Mouse (Mus musculus): ENCODE results near the gene Haus2. TPM values are rescaled to one million over a fixed set of nuclear protein-coding genes. Genes with fewer than 3 reads are reported as not detected.

Gene Haus2
- polyA plus RNA-seq, 1 experiment from 2014 or later, result 21.9 TPM

- Histone ChIP-seq H3K27ac (replicated peaks in 1 of 2; ENCODE audit: control insufficient read depth in 1 of 2, insufficient read depth in 1 of 2, low read depth in 2 of 2, low read length in 2 of 2) (no peak overlapping the region), H3K36me3 (ENCODE audit: control insufficient read depth, insufficient read depth, low read length) (peaks cover 53% of the 10 kb centered on the region), H3K9ac (ENCODE audit: low read length) (no peak overlapping the region), H3K4me1 (ENCODE audit: control insufficient read depth in 2 of 2, insufficient read depth in 2 of 2, low read length in 2 of 2) (no peaks in the 10 kb centered on the region), H3K4me2 (ENCODE audit: low read length) (no peak overlapping the region), H3K4me3 (ENCODE audit: control insufficient read depth in 1 of 2, insufficient read depth in 1 of 2, low read depth in 1 of 2, low read length in 2 of 2) (no peak overlapping the region), H3K27me3 (ENCODE audit: control insufficient read depth, insufficient read depth, low read length) (no peaks in the 10 kb centered on the region), H3K9me3 (ENCODE audit: control insufficient read depth, low read length) (no peaks in the 10 kb centered on the region)
- ATAC-seq (ENCODE audit: insufficient number of reproducible peaks, insufficient read depth, low FRiP score, low read depth), result no peak
- 100% methylated on average over 1 of the region's 1 CpGs for WGBS
Measured at GRCm38 (mm10) chr2:120619538-120619937, 10.4 kb downstream of the Haus2 start.

- Histone ChIP-seq H3K36me3 (ENCODE audit: control insufficient read depth, insufficient read depth, low read length) (peaks cover 26% of the 10 kb centered on the region), H3K9ac (ENCODE audit: low read length) (no peak overlapping the region), H3K27me3 (ENCODE audit: control insufficient read depth, insufficient read depth, low read length) (no peaks in the 10 kb centered on the region), H3K4me3 (ENCODE audit: control insufficient read depth in 1 of 2, insufficient read depth in 1 of 2, low read depth in 1 of 2, low read length in 2 of 2) (no peak overlapping the region), H3K4me2 (ENCODE audit: low read length) (no peak overlapping the region), H3K27ac (replicated peaks in 1 of 2; ENCODE audit: control insufficient read depth in 1 of 2, insufficient read depth in 1 of 2, low read depth in 2 of 2, low read length in 2 of 2) (no peak overlapping the region), H3K9me3 (ENCODE audit: control insufficient read depth, low read length) (no peaks in the 10 kb centered on the region), H3K4me1 (ENCODE audit: control insufficient read depth in 2 of 2, insufficient read depth in 2 of 2, low read length in 2 of 2) (no peaks in the 10 kb centered on the region)
- ATAC-seq (ENCODE audit: insufficient number of reproducible peaks, insufficient read depth, low FRiP score, low read depth), result no peak
Measured at GRCm38 (mm10) chr2:120622920-120623319, 13.7 kb downstream of the Haus2 start.

DNA sequence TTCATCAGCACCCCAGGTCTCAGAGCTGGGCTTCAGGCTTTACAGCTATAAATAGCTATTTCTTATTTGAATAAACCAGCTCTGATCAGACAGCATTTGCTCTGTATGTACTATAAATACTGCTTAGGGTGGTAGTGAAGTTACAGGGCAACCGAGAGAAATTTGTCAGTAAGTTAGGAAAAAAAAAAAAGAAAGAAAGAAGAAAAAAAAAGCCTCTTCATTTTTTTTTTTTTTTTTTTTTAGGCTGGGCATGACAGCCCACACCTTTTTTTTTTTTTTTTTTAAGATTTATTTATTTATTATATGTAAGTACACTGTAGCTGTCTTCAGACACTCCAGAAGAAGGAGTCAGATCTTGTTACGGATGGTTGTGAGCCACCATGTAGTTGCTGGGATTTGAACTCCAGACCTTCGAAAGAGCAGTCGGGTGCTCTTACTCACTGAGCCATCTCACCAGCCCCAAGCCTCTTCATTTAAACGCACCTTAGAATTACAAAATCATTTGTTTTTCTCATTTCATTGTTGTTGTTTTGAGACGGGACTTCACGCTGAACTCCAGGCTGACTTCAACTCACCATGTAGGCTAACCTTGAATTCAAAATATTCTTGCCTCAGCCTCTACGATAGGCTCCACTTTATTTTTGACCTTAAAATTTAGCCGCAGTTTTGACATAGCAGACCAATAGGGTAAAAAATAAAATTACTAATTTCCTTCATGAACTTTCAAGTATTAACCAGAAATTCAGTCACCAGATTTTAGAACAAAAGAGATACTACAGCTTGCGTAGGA, 19.1 kb downstream of the Haus2 start:
- Histone ChIP-seq H3K9me3 (ENCODE audit: control insufficient read depth, low read length) (no peaks in the 10 kb centered on the region), H3K4me2 (ENCODE audit: low read length) (peak overlapping the region; percentile 74), H3K36me3 (ENCODE audit: control insufficient read depth, insufficient read depth, low read length) (peaks cover 8% of the 10 kb centered on the region; the same call in 1 of the 2 replicates), H3K27ac (replicated peaks in 1 of 2; ENCODE audit: control insufficient read depth in 1 of 2, insufficient read depth in 1 of 2, low read depth in 2 of 2, low read length in 2 of 2) (no peak overlapping the region), H3K4me1 (ENCODE audit: control insufficient read depth in 2 of 2, insufficient read depth in 2 of 2, low read length in 2 of 2) (peaks cover 0 to 14% of the 10 kb centered on the region in 2 experiments; a peak in 2 of 4 replicates), H3K4me3 (ENCODE audit: control insufficient read depth in 1 of 2, insufficient read depth in 1 of 2, low read depth in 1 of 2, low read length in 2 of 2) (peak overlapping the region; percentile 19 to 63; a peak in 3 of 4 replicates), H3K27me3 (ENCODE audit: control insufficient read depth, insufficient read depth, low read length) (no peaks in the 10 kb centered on the region), H3K9ac (ENCODE audit: low read length) (peak overlapping the region; percentile 44)
- 26% methylated on average over 10 of the region's 10 CpGs for WGBS
- ATAC-seq (ENCODE audit: insufficient number of reproducible peaks, insufficient read depth, low FRiP score, low read depth), result no peak

- H3K4me1 ChIP-seq (ENCODE audit: control insufficient read depth in 2 of 2, insufficient read depth in 2 of 2, low read length in 2 of 2), result peaks cover 0 to 14% of the 10 kb centered on the region in 2 experiments; a peak in 2 of 4 replicates
- peak within 1 kb of the TSS; percentile 73 for H3K9ac ChIP-seq (ENCODE audit: low read length)
- H3K4me3 ChIP-seq (ENCODE audit: control insufficient read depth in 1 of 2, insufficient read depth in 1 of 2, low read depth in 1 of 2, low read length in 2 of 2), result peak within 1 kb of the TSS; percentile 63 to 67
- no peaks in the 10 kb centered on the region for H3K27me3 ChIP-seq (ENCODE audit: control insufficient read depth, insufficient read depth, low read length)
- peak within 1 kb of the TSS in 1 of 2 experiments; percentile 41; a peak in 1 of 4 replicates for H3K27ac ChIP-seq (replicated peaks in 1 of 2; ENCODE audit: control insufficient read depth in 1 of 2, insufficient read depth in 1 of 2, low read depth in 2 of 2, low read length in 2 of 2)
- peaks cover 10% of the 10 kb centered on the region for H3K36me3 ChIP-seq (ENCODE audit: control insufficient read depth, insufficient read depth, low read length)
- H3K9me3 ChIP-seq (ENCODE audit: control insufficient read depth, low read length), result no peaks in the 10 kb centered on the region
- WGBS, result 4% methylated on average over 36 of the region's 36 CpGs
- H3K4me2 ChIP-seq (ENCODE audit: low read length), result peak within 1 kb of the TSS; percentile 74
- ATAC-seq (ENCODE audit: insufficient number of reproducible peaks, insufficient read depth, low FRiP score, low read depth), result peak; percentile 100
Measured at GRCm38 (mm10) chr2:120628886-120629735, 19.9 kb downstream of the Haus2 start, which contains the start of gene Stard9. TSS of gene Stard9 (plus strand) at chr2:120629121.

GRCm38 (mm10) chr2:120630246-120630645, 21.1 kb downstream of the Haus2 start:
- Histone ChIP-seq H3K4me3 (ENCODE audit: control insufficient read depth in 1 of 2, insufficient read depth in 1 of 2, low read depth in 1 of 2, low read length in 2 of 2) (no peak overlapping the region), H3K4me1 (ENCODE audit: control insufficient read depth in 2 of 2, insufficient read depth in 2 of 2, low read length in 2 of 2) (peaks cover 0 to 14% of the 10 kb centered on the region in 2 experiments; a peak in 2 of 4 replicates), H3K9me3 (ENCODE audit: control insufficient read depth, low read length) (no peaks in the 10 kb centered on the region), H3K36me3 (ENCODE audit: control insufficient read depth, insufficient read depth, low read length) (peaks cover 18% of the 10 kb centered on the region), H3K4me2 (ENCODE audit: low read length) (peak overlapping the region; percentile 74), H3K27me3 (ENCODE audit: control insufficient read depth, insufficient read depth, low read length) (no peaks in the 10 kb centered on the region), H3K9ac (ENCODE audit: low read length) (no peak overlapping the region), H3K27ac (replicated peaks in 1 of 2; ENCODE audit: control insufficient read depth in 1 of 2, insufficient read depth in 1 of 2, low read depth in 2 of 2, low read length in 2 of 2) (no peak overlapping the region)
- WGBS, result 83% methylated on average over 2 of the region's 2 CpGs
- ATAC-seq (ENCODE audit: insufficient number of reproducible peaks, insufficient read depth, low FRiP score, low read depth), result no peak

GRCm38 (mm10) chr2:120630655-120631054, 21.5 kb downstream of the Haus2 start:
- Histone ChIP-seq H3K9me3 (ENCODE audit: control insufficient read depth, low read length) (no peaks in the 10 kb centered on the region), H3K4me1 (ENCODE audit: control insufficient read depth in 2 of 2, insufficient read depth in 2 of 2, low read length in 2 of 2) (peaks cover 0 to 14% of the 10 kb centered on the region in 2 experiments; a peak in 2 of 4 replicates), H3K4me3 (ENCODE audit: control insufficient read depth in 1 of 2, insufficient read depth in 1 of 2, low read depth in 1 of 2, low read length in 2 of 2) (no peak overlapping the region), H3K36me3 (ENCODE audit: control insufficient read depth, insufficient read depth, low read length) (peaks cover 21% of the 10 kb centered on the region), H3K27ac (replicated peaks in 1 of 2; ENCODE audit: control insufficient read depth in 1 of 2, insufficient read depth in 1 of 2, low read depth in 2 of 2, low read length in 2 of 2) (no peak overlapping the region), H3K4me2 (ENCODE audit: low read length) (peak overlapping the region; percentile 74), H3K27me3 (ENCODE audit: control insufficient read depth, insufficient read depth, low read length) (no peaks in the 10 kb centered on the region), H3K9ac (ENCODE audit: low read length) (no peak overlapping the region)
- ATAC-seq (ENCODE audit: insufficient number of reproducible peaks, insufficient read depth, low FRiP score, low read depth), result no peak
- WGBS, result 40% methylated on average over 2 of the region's 2 CpGs

DNA sequence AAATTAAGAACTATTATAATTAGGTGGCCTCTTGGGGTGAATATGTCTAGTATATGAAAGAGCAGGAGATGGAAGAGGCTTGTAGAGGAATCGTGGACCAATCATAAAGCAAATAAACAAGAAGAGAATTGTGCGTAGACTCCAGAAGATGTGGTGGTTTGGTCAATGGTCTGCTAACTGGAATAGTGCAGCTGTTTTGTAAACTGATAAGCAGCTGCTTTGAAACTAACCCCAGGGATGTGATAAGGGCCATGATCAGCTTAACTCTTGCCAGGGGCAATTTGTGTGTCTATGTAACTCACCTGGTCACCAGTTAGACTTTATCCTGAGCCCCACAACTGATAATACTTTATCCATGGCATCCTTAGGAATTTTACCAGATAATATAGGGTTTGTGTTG, 22.3 kb downstream of the Haus2 start:
- ATAC-seq (ENCODE audit: insufficient number of reproducible peaks, insufficient read depth, low FRiP score, low read depth), result no peak
- no peaks in the 10 kb centered on the region for H3K27me3 ChIP-seq (ENCODE audit: control insufficient read depth, insufficient read depth, low read length)
- H3K4me3 ChIP-seq (ENCODE audit: control insufficient read depth in 1 of 2, insufficient read depth in 1 of 2, low read depth in 1 of 2, low read length in 2 of 2), result no peak overlapping the region
- H3K36me3 ChIP-seq (ENCODE audit: control insufficient read depth, insufficient read depth, low read length), result peaks cover 21% of the 10 kb centered on the region
- no peak overlapping the region for H3K27ac ChIP-seq (replicated peaks in 1 of 2; ENCODE audit: control insufficient read depth in 1 of 2, insufficient read depth in 1 of 2, low read depth in 2 of 2, low read length in 2 of 2)
- H3K4me2 ChIP-seq (ENCODE audit: low read length), result no peak overlapping the region
- no peak overlapping the region for H3K9ac ChIP-seq (ENCODE audit: low read length)
- WGBS, result 71% methylated on average over 2 of the region's 2 CpGs
- H3K9me3 ChIP-seq (ENCODE audit: control insufficient read depth, low read length), result no peaks in the 10 kb centered on the region
- peaks cover 0 to 14% of the 10 kb centered on the region in 2 experiments; a peak in 2 of 4 replicates for H3K4me1 ChIP-seq (ENCODE audit: control insufficient read depth in 2 of 2, insufficient read depth in 2 of 2, low read length in 2 of 2)
